Mouse (Mus musculus): Measurements from ENCODE around the gene Esrrg.

Esrrg gene

GRCm38 (mm10) chr1:188101832-188102231, 493.2 kb downstream of the Esrrg start:
- no peak for DNase-seq

DNA sequence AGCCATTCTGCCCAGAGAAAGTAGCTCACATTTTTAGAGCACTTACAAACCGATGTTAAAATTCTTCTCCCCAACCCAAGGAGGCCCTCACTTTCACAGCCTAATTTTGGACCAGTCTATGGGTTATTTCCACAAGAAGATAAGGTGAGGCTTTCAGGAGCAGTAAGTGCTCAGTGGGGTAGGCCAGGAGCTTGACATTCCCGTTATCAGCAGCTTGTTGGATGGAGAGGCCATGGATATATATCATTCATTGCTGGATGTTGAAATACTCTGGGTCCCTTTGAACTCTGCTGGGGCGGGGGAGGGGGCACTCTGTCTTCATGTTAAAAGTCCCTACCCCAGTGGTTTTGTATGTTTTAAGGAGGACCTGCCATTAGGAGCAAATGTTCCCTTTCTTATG, 494.6 kb downstream of the Esrrg start:
- no peak for DNase-seq

DNA sequence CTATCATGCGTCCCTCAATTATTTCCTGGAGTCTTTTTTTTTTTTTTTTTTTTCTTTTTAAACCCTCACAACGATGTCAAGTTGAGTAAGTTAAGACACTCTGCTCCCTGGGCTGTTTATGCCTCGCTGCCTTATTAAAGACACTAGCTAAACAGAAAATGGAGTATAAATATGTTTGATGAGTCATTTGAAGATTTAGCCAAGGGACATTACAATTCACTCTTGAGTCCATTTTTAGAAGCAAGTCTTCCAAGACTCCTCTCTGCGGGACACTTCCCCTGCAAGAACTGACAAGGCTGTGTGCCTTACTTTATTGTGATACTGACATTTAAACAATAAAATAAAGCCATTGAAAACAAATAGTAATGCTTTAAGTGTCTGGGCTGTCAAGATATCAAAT, 496.9 kb downstream of the Esrrg start:
- DNase-seq: no peak

DNA sequence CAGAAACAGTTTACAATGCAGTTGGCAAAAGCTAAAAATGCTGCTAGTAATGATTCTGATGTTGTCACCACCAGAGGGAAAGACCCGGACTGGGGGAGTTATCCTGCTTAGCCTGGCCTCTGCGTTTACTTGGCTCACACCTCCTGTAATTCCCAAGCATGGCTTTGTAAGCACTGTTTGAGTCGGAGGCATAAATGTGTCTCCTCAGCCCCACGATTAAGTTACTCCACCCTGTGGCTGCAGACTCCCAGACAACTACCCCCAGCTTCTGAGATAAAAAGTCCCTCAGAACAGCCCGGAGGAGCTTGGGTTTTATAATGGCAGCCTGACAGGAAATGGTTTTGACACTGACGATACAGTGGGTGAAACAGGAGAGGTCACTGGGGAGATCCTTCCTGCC, 499.4 kb downstream of the Esrrg start:
- no peak for DNase-seq

GRCm38 (mm10) chr1:188111552-188111951, 503.0 kb downstream of the Esrrg start:
- DNase-seq: no peak

- no peak for DNase-seq
These were observed 504.6 kb downstream of the Esrrg start for GRCm38 (mm10) chr1:188113240-188113639.

DNA sequence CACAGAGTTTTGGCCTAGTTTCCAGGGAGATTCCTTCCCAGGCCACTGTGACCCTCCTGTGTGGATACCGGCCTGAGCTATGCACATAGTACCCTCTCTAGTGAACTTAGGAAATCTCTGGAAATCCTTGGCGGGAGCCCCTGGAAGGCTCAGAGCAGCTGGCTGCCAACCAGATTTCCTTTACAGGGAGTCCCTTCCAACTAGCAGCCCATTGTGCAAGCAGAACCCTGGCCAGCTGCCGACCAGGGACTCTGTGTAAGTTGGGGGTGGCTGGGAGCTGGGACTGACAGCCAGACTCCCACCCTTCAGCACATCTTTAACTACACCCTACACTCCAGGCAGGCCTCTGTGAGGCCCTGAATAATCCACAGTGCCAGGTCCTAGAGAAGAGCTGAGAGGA, 509.5 kb downstream of the Esrrg start:
- no peak for DNase-seq

DNA sequence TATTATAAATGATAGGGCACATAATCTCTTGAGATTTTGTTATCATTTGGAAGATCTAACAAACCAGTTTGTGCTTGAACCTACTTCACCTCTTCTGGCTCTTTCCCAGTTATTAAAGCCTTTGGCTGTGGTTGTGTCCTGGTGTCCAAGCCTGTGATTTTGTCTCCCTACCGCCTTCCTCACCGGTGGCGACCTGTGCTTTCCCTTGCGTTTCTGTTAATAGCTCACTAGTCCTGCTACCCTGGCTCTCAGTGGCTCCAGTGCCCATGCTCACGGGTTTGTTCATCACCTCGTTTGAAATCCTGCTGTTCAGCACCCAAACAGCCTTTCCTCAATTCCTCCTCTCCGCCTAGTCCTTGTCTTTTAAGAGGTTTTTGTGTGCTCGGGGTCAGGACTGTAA, 511.2 kb downstream of the Esrrg start:
- no peak for DNase-seq

DNA sequence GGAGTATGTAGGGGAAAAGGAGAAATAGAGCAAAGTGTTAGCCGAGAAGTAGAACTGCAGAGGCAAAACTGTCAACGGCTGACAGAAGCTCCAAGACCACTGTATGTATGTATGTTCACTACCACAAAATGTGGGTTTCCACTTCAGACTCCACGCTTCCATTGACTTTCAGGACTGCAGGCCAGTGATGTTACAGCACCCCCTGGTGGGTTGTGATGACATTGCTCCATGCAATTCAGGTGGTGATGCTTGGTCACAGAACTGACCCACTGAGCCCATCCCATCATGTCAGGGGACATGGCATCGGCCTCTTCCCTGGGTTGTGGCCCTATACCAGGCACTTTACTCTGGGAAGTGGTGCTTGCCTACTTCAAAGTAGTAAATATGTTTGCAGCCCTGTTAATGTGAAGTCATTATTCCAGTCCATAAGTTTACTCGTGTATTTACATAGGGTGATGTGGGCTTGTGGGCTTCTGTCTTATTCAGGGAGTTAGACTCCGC, 517.0 kb downstream of the Esrrg start:
- DNase-seq: no peak

GRCm38 (mm10) chr1:188136126-188136525, 527.5 kb downstream of the Esrrg start:
- no peak for DNase-seq

- no peak for DNase-seq
These were observed 530.9 kb downstream of the Esrrg start for GRCm38 (mm10) chr1:188139473-188139872.

DNA sequence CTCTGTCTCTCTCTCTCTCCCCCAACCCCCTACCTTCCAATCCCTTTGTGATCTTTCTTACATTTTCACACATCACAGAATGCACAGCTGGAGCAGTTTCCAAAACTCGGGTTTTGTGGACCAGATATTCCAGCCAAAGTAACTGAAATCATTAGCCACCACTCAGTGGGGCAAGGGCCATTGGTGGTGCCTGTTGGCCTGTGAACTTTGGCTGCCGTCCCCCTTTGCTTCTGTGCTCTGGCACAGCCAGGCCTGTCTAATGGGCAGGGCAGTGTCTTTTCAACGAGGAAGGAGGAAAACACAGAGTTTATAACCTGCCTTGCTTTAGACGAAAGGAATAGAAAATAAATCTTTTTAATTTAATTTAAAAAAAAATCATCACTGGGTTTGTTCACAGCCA, 531.6 kb downstream of the Esrrg start:
- DNase-seq: no peak

- no peak for DNase-seq
These were observed 539.0 kb downstream of the Esrrg start for GRCm38 (mm10) chr1:188147381-188148156.

- DNase-seq: no peak
These were observed 542.5 kb downstream of the Esrrg start for GRCm38 (mm10) chr1:188151066-188151465.

DNA sequence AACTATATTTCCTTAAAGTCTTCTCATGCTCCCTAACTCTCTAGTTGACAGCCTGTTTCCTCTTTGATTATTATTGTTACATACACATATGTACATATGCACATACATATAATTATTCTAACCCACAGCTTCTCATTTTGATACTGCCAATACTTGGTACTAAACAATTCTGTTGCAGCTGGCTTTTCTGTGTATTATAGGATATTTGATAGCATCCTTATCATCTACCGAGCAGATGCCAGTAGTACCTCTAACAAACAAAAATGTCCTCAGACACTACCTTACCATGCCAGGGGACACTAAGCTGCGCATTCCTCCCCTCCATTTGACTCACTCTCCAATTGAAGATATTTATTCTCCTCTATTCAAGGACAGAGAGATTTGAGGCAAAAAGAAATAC, 543.4 kb downstream of the Esrrg start:
- DNase-seq: no peak

DNA sequence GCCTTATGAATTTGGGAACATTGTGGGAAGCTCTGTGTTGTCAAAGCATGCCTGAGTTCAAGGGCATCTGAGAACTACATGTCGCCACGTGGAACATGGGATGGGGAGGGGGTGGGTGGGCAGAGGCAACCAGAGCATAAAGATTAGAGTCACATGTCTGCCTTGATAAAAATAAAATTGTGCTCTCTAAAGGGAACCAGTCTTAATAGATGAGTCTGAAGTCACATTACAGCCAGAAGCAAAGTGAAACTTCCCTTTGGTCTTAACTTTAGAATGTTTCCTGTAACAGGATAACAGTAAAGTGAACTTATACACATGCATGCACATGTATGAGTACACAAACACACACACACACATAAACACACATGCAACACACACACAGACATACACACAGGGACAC, 545.1 kb downstream of the Esrrg start:
- no peak for DNase-seq

DNA sequence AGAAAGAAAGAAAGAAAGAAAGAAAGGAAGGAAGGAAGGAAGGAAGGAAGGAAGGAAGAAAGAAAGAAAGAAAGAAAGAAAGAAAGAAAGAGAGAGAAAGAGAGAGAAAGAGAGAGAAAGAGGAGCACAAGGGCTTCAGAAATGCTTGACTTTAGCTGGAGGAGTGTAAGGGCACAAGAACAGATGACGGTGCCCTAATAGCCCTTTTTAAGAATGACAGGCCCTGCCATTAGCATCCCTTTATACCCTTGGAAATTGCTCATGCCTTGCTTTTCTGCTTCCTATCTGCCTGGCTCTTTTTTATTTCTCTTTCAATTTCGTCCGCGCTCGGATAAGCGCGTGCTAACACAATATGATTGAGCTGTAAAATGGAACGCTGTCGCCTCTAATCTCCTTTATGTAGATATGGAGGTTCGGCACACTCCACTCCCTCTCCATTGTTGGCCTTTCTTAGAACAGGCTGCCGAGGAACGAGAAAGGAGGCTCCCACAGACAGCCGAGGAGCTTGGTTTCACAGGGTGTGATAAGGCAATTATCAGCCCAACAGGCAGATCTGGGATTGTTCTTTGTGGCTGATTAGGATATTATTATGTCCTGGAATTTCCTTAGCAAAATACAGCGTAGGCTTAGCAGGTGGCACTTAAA, 546.0 kb downstream of the Esrrg start:
- DNase-seq: no peak

DNA sequence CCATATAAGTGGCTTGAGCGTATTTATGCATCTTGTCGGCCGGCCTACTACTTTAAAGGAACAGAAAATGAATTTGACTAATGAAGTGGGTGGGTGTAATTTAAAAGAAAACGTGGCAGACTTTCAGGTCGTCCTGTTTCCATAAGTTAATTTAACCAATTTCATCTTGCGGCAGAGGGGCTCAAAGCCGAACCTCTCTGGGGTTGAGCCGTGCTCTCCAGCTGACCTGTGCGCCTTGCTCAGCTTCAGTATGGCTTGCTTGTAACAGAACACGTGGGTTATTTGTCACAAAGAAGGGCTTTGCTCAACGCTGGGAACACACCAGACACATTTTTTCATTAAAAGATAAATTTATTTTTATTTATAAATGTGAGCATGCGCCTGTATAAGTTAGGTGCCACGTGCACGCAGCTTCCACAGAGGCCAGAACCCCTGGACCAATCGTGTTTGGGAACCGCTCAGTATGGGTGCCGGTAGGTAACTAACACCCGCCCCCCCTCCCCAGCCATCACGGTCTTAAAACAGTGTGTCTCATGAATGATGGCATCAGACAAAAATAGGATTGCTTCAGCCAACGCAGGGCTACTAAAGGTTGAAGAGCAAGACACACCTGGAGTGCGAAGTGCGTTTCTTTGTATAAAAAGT, 546.7 kb downstream of the Esrrg start:
- DNase-seq: no peak

GRCm38 (mm10) chr1:188156520-188156919, 547.9 kb downstream of the Esrrg start:
- DNase-seq: no peak

GRCm38 (mm10) chr1:188157237-188157955, 548.8 kb downstream of the Esrrg start:
- DNase-seq: no peak

DNA sequence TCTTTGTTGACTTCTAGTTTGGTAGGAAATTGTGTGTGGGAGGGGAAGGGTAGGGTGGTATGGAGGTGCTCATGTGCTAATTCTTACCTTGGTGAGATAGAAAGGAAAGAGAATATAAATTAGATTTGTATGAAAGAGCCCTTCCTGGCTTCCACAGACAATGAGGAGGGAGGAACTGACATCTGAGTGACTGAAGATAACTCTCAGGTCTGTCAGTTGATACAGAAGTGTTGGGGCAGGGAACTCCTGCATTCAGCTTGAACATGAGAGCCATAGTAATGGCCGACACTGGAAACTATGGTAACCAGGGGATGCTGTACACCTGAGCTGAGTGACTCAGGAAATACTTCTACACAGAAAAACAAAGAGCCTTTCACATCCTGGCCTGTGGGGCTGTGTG, 550.1 kb downstream of the Esrrg start:
- no peak for DNase-seq

GRCm38 (mm10) chr1:188159108-188159507, 550.5 kb downstream of the Esrrg start:
- no peak for DNase-seq

GRCm38 (mm10) chr1:188163058-188163457, 554.5 kb downstream of the Esrrg start:
- no peak for DNase-seq

Data from thymus, postnatal 36 days (tissue).